Comparison of ENCODE assay signal across 13 mouse cellular contexts in genomic region chr2:17155596-17155995, GRCm38 (mm10).
"Had no signal": no experiment of that assay in that cellular context is flagged by ENCODE, and none has a peak within 500 bp of the region (broad histone marks: within the 10 kb centered on the region; RNA-seq: fewer than 3 reads in every experiment).

No protein-coding gene starts in this region.

- H3K4me3 ChIP-seq: layer of hippocampus, adult 2 months; left cerebral cortex, adult 2 months; limb, embryonic 13.5 days; liver, embryonic 13.5 days had no signal

- DNase-seq: kidney, postnatal 25 days; layer of hippocampus, adult 9-11 months; liver, embryonic 13.5 days; lung, adult 2 months; lung, postnatal 14 days; lung, postnatal 4 days; midbrain, embryonic 14.5 days; thymus, adult 18-20 months; thymus, postnatal 36 days had no signal

- H3K27ac ChIP-seq: kidney, postnatal 0 days; layer of hippocampus, adult 2 months; left cerebral cortex, adult 2 months; limb, embryonic 13.5 days; liver, embryonic 13.5 days had no signal
